Mouse (Mus musculus) subcutaneous adipose tissue, adult 2 months (tissue): Measurements from ENCODE around the gene Bax. TPM values are rescaled to one million over a fixed set of nuclear protein-coding genes. Genes with fewer than 3 reads are reported as not detected.

Source experiments
- polyA plus RNA-seq: library from polyadenylated mRNA; depleted of rRNA; stranded (reverse); fragments of >200 nt; gene quantifications from 2 replicates; pipeline ENCODE4 v1.2.3, GENCODE M21; 2012; ENCODE audit warnings: low replicate concordance; rRNA removed

Gene Bax
- 94.4 and 133 TPM in 2 replicates for polyA plus RNA-seq

DNA sequence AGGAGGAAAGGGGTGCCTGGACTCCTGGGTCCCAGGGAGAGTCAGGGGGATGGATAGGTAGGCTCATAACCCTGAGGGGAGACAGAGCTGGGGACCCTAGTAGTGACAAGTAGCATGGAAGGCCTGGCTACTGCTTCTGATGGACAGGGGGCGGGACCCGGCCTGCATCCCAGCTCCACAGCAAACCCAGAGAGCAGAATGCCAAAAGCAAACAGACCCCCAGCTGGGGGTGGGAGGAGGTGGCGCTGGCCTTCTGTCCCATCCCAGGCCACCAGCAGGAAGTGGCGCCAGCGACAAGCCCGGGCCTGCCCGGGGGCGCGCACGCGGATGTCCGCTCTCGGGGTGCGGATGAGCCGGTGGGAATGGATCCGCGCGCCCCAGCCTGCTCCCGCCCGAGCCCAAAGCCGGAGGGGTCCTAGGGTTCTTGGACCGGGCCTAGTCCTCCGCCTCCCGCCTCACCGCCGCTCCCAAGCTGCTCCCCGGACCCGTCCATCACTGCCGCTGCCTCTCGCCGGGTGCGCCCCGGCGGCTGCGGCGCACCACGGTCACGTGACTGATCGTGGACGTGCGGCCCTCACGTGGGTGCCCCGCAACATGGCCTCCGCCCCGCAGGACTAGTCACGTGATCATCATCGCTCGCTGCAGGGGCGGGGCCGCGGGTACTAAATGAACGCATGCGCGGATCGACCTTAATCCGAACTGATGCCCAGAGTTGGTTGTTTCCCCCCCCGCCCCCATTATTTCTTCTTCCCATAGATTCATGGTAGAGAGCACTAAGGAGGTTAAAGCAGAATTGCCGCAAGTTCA, at the start of gene Bax:
Gene Bax (minus strand): TSS at position 616 of the 807 bp plus-strand sequence.

DNA sequence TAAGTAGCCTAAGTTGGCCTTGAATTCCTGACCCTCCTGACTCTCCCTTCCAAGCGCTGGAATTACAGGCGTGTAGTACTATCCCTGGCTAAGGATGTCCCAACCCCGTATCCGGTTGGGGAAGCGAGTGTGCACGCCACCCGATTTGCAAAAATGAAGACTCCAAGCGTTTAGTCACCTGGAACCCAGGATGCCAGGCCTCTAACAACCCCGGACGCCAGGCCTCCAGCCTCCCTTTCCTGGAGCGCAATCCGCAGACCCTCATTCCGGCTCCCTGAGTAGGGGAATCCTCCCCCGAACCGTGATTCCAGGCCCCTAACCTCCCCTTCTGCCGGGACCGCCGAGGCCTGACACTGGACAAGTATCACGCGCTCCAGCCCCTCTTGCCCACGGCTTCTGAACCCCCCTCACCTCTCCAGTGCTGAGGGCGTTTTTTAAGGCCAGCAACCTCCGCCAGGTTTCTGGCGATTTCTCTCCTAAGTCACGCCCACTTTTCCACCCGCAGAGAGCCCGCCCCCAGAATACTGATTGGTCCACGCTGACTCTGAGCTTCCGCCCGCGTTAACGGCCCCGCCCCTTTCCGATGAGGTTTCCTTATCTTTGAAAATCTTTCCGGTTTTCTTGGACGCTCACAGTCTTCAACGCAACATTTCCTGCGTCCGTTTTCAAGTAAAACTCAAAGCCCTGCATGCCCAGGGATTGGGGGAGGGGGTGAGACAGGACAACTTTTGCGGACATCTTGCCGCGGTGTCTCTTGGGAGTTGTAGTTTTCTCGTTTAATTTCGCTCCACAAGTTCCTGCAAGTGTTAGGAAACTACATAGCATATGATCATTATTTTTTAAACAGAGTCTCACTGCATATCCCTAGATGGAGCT, 43.5 kb upstream of the Bax start, which contains the start of gene Nucb1:
Gene Nucb1 (minus strand): TSS at position 495 of the 876 bp plus-strand sequence.

DNA sequence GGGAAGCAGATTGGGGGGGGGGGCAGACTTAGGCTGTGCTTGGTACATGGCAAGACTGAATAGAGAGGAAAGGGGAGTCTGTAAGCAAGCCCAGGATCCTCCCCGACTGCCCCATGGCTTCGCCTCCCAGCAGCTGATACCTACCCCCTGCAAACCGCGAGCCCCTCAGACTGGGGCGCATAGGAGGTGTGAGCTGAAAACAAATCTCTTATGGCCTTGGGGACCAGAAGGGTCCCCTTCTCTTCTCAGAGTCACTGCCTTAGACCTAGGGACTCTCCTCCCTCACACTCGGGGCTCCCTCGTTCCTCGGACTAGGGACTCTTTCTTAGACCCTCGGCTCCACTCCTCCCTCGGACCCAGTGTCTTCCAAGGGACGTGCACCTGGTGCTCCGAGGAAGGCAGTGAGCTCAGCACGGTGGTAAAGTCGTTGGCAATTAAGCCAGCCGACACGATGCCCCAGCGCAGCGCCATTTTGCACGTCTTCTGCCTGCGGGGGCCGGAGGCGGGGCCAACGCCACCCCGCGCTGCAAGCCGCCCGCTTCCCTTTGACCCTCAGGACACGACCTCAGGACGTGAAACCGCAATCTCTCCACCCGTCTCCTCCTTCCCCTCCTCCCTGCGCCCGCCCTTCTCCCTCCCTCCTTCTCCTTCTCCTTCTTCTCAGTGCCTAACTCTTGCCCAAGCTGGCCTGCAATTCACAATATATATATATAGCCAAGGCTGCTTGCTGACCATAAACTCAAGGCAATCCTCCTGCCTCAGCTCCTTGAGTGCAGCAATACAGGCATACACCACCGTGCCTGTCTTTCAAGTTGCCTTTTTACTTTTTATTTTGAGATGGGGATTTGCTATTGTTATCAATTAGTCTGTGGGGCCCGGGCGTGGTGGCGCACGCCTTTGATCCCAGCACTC, 21.9 kb upstream of the Bax start, which contains the start of gene Dhdh:
Gene Dhdh (minus strand): TSS at position 513 of the 912 bp plus-strand sequence.

DNA sequence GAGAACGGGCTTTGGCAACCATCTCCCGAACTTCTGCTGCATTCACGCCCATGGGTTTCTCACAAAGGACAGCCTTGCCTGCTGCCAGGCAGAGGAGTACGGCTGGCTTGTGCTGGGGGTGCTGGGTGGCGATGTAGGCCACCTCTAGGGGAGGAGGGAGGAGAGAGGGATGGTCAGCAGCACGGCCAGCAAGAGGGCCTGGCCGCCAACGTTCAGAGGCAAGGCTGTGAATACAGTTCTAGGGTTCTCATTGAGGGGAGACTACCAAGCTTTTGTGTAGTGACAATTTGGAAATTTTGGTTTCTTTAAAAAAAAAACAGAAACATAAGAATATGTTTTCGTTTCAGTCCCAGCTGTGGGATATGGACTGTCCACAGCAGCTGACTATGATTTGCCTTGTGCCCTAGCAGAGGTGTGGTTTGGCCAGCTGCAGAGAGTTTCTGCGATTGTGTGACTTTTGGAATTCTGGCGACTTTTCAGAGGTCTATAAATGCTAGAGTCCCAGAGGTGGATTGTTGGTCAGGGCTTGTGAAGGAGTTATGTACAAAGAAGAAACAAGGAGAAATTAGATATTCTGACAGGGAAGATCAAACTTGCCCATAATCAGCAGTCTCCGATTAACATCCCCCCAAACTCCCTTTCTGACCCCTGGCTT, 20.2 kb upstream of the Bax start, which contains the start of gene Gm45808:
Gene Gm45808 (minus strand): TSS at position 51 of the 655 bp plus-strand sequence.

DNA sequence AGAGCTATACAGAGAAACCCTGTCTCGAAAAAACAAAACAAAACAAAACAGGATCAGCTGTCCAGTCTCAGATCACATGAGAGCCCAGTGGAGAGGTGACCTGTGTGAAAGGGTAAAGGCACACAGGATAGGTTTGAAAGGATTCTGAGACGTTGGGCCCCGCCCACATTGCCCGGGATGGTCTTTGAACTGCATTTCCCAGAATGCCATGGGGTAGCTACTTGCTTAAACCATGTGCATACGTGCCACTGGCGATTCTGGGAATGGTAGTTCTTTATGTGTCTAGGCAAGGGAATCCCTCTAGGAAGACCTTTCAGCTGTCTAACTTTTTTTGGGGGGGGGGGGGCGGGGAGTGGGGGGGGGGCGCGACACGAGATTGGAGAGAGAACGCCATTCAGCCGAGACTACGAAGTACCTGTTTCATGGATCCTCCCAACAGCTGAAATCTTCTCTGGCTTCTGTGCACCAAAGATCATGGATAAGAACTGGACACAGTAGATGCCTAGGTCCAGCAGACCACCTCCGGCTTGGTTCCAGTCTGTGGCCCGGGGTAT, 14.8 kb upstream of the Bax start, which contains the start of gene Tulp2:
Gene Tulp2 (plus strand): TSS at position 504 of the 554 bp plus-strand sequence.

DNA sequence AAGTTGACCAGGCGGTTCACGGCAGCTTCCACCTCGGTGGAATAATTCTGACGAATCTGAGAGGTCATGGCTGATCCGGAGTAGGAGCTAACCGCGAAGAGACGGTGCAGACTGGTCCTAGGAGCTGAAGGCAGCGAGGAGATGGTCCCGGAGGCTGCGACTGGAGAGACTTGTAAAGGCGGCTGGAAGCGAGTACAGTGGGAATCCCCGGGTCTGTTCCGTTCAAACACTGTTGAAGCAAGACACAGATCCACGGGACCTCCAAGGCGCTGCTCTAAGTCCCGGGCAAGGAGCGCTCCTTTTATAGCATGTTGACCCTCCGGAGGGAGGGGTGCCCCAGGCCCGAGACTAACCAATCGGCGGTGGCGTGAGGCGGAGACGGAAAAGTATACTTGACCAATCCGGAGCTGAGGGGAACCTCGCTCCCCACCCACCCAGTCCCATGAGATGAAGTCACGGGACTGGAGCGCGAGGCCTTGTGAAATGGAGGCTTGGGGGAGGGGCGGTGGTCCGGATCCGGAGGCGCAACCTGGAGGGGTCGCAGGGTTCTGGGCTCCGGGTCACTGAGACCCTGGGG, 7.0 kb downstream of the Bax start, which contains the start of gene Ftl1:
Gene Ftl1 (minus strand): TSS at position 321 of the 577 bp plus-strand sequence.

DNA sequence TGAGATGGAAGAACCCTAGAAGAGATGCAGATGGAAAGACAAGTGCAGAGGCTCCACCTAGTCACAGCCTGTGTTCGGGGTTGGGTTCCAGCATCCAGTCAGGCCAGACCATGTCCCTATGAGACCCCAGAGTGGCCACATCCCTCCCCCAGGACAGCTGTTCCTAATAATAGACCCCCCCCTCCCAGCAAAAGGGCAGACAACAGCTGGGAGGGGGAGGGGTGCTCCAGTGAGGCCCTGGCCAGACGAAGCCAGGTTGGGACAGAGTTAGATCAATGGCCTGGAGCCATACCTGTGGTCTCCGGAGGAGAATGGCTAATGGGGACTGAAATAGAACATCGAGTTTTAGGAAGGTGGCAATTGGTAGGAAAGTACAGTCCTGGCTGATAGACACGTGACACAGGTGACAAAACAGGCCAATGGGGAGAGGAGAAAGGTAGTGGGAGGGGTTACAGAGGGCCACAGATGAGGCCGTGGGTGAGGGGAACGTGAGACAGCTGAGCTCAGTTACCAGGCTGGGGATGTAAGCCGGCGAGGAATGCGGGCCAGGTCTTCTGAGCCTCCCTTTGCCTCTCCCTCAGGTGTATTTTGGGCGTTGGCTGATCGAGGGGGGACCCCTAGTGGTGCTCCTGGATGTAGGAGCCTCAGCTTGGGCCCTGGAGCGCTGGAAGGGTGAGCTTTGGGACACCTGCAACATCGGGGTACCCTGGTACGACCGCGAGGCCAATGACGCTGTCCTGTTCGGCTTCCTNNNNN, 29.0 kb downstream of the Bax start, which contains the start of gene Ruvbl2:
Gene Ruvbl2 (minus strand): TSS at position 576 of the 756 bp plus-strand sequence.

DNA sequence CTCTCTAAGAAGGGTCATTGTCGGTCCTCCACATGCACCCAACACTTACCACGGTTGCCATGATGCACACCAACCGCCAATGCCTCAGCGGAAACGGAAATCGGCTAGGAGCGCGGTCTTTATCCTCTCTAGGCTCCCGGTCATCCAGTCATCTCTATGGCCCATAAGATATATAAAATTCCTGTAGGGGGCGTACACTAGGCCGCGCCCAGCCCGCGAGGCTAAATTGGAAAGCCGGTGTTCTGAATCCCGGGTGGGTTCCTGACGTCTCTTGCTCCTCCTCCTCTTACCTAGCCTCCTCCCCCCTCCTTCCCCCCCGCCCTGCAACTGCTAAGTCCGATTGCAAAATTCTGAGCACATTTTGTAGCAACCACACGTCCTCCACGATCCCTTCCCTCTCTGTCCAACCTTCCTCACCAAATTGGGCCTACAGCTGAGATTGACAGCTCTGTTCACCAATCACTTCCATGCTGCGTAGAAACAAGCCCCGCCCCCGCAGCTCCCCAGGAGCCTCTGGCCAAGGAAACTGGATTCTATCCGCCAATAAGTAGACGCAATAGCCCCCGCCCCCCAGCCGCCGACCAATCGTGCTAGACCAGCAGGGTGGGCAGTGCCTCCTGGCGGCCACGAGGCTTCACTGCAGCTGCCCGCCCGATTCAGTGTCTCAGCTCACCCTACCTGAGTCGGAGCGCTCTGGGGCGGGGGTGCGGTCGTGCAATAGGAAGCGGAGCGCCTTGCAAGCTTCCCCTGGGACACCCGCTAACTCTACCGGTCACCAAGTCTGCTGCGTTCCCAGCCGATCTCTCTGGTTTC, 32.3 kb downstream of the Bax start, which contains the start of gene Gys1:
Gene Gys1 (plus strand): TSS at position 642 of the 813 bp plus-strand sequence.

DNA sequence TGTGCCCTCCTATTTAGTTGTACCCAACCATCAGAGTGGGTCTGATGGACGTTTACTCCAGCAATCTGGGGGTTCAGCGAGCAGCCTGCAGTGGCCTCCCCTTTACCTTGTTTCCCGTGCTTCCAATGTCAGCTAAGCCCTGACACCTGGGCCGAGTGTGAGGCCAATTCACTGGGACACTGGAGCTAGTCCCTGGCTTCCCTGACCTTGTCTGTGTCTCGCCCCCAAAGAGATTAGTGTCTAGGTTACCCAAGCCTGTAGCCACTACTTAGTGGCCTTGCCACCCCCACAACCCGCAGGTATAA, 46.1 kb downstream of the Bax start, which contains the start of gene Lhb:
Gene Lhb (plus strand): TSS at position 206 of the 305 bp plus-strand sequence.

DNA sequence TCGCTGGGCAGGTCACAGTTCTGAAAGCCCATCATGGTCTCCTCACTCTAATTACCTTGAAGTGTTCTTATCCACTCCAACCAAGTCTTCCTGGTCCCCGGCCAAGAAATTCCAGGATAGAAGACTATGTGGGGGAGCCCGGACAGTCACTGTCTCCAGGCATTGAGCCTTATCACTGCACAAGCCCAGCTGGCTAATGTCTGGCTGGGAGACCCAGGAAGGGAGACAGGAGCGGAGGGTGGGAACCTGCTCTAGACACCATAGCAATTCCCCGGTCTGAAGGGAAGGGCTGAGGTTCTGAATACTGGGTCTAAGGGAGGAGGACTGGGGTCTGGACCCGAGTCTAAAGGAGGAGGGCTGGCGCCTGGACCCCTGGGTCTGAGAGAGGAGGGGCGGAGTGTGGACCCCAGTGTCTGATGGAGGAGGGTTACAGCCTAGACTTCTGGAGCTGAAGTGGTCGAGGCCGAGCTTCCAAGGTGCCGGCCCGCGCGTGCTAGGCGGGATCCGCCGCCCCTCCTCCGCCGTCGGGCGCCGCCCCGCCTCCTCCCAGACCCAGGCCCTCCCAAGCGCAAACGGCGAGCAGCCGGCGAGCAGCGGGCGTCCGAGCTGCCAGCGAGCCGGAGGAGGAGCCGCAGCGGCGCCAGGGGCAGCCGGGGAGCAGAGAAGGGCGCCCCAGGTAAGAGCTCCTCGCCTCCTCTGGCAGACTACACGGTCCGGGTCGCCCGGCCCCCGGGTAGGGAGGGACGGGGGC, 53.4 kb downstream of the Bax start, which contains the start of gene Ntf5:
Gene Ntf5 (plus strand): TSS at position 583 of the 751 bp plus-strand sequence.

Other genes with a start within 250 kb of the Bax start
- 37.7 and 42.8 TPM in 2 replicates for gene Cd37, start 227.8 kb downstream of the Bax start, polyA plus RNA-seq
- not detected in 2 replicates for gene Slc6a16, start 225.8 kb downstream of the Bax start, polyA plus RNA-seq
- 0.11 TPM in 1 of 2 replicates, not detected in the other for gene Slc6a21, start 189.4 kb downstream of the Bax start, polyA plus RNA-seq
- 20.9 and 38.3 TPM in 2 replicates for gene Trpm4, start 133.1 kb downstream of the Bax start, polyA plus RNA-seq
- 0.30 and 1.2 TPM in 2 replicates for gene Hrc, start 131.6 kb downstream of the Bax start, polyA plus RNA-seq
- 2.0 and 2.5 TPM in 2 replicates for gene Ppfia3, start 99.9 kb downstream of the Bax start, polyA plus RNA-seq
- 4.4 and 34.4 TPM in 2 replicates for gene Lin7b, start 96.3 kb downstream of the Bax start, polyA plus RNA-seq
- 195 and 299 TPM in 2 replicates for gene Snrnp70, start 71.2 kb downstream of the Bax start, polyA plus RNA-seq
- gene Kcna7, start 61.2 kb downstream of the Bax start, polyA plus RNA-seq: 0.07 and 0.18 TPM in 2 replicates
- 0.13 and 1.2 TPM in 2 replicates for gene Ntf5, start 53.2 kb downstream of the Bax start, polyA plus RNA-seq
- gene Lhb, start 46.1 kb downstream of the Bax start, polyA plus RNA-seq: not detected in 2 replicates
- gene Gys1, start 32.1 kb downstream of the Bax start, polyA plus RNA-seq: 95.5 and 128 TPM in 2 replicates
- gene Ruvbl2, start 28.8 kb downstream of the Bax start, polyA plus RNA-seq: 41.3 and 83.3 TPM in 2 replicates
- 2,999 and 3,958 TPM in 2 replicates for gene Ftl1, start 7.0 kb downstream of the Bax start, polyA plus RNA-seq
- 0.20 and 0.76 TPM in 2 replicates for gene Tulp2, start 15.0 kb upstream of the Bax start, polyA plus RNA-seq
- gene Gm45808, start 19.9 kb upstream of the Bax start, polyA plus RNA-seq: 5.0 and 20.5 TPM in 2 replicates
- gene Dhdh, start 21.9 kb upstream of the Bax start, polyA plus RNA-seq: 21.6 and 53.7 TPM in 2 replicates
- 427 and 466 TPM in 2 replicates for gene Nucb1, start 43.5 kb upstream of the Bax start, polyA plus RNA-seq
- 26.7 and 32.6 TPM in 2 replicates for gene Ppp1r15a, start 59.4 kb upstream of the Bax start, polyA plus RNA-seq
- 12.8 and 21.4 TPM in 2 replicates for gene Plekha4, start 59.4 kb upstream of the Bax start, polyA plus RNA-seq
- 3.1 and 7.0 TPM in 2 replicates for gene Hsd17b14, start 88.0 kb upstream of the Bax start, polyA plus RNA-seq
- gene Bcat2, start 103.3 kb upstream of the Bax start, polyA plus RNA-seq: 143 and 215 TPM in 2 replicates
- gene Fgf21, start 148.6 kb upstream of the Bax start, polyA plus RNA-seq: 0.78 and 1.8 TPM in 2 replicates
- 0.07 and 0.24 TPM in 2 replicates for gene Fut1, start 150.4 kb upstream of the Bax start, polyA plus RNA-seq
- 0.41 and 1.0 TPM in 2 replicates for gene Izumo1, start 154.9 kb upstream of the Bax start, polyA plus RNA-seq
- gene Rasip1, start 160.6 kb upstream of the Bax start, polyA plus RNA-seq: 38.6 and 65.4 TPM in 2 replicates
- gene Mamstr, start 173.1 kb upstream of the Bax start, polyA plus RNA-seq: 7.2 and 11.2 TPM in 2 replicates
- gene Fut2, start 199.5 kb upstream of the Bax start, polyA plus RNA-seq: 0.03 and 21.7 TPM in 2 replicates
- not detected in 2 replicates for gene Ntn5, start 217.1 kb upstream of the Bax start, polyA plus RNA-seq
- 0.23 and 0.30 TPM in 2 replicates for gene Sec1, start 227.5 kb upstream of the Bax start, polyA plus RNA-seq
- gene Car11, start 232.9 kb upstream of the Bax start, polyA plus RNA-seq: 17.8 and 42.8 TPM in 2 replicates
- gene Dbp, start 238.2 kb upstream of the Bax start, polyA plus RNA-seq: 63.6 and 77.9 TPM in 2 replicates
- gene Rpl18, start 248.6 kb upstream of the Bax start, polyA plus RNA-seq: 753 and 1,942 TPM in 2 replicates